Mouse (Mus musculus): ENCODE data around the gene Mrpl14.

Gene Mrpl14

GRCm38 (mm10) chr17:45746755-45747154 is 60.6 kb downstream of the Mrpl14 start:
- no peak for DNase-seq (ENCODE audit: extremely low read depth, low read depth, low spot score)

GRCm38 (mm10) chr17:45747293-45747692 is 61.2 kb downstream of the Mrpl14 start:
- no peak for DNase-seq (ENCODE audit: extremely low read depth, low read depth, low spot score)
